Mouse (Mus musculus) spleen, adult 2 months (tissue): Measurements from ENCODE around the gene Chn2. TPM values are rescaled to one million over a fixed set of nuclear protein-coding genes. Genes with fewer than 3 reads are reported as not detected.

ENCODE experiments used
- DNase-seq, 2 experiments: peaks; one replicate each; pipeline versions ENCODE4 v3.0.0 to v3.0.0-alpha.2; 2012 to 2021; ENCODE audit warnings: low spot score in 2 of 2, low read depth in 1 of 2
- H3K27ac ChIP-seq: fragments of 200-500 bp; 2 replicates; pipeline ENCODE4 v1.5.1; 2012; ENCODE audit warnings: low read length, inconsistent platforms; ENCODE audit not compliant: insufficient read depth
- H3K27me3 ChIP-seq: fragments of 200-500 bp; 2 replicates; pipeline ENCODE4 v1.6.1; 2012; ENCODE audit warnings: mild to moderate bottlenecking, moderate library complexity, low read length, inconsistent platforms; ENCODE audit not compliant: control insufficient read depth, insufficient read depth
- H3K36me3 ChIP-seq: fragments of 200-500 bp; 2 replicates; pipeline ENCODE4 v1.6.1; 2012; ENCODE audit warnings: mild to moderate bottlenecking, low read length, inconsistent platforms; ENCODE audit not compliant: control insufficient read depth, insufficient read depth
- H3K4me1 ChIP-seq: fragments of 200-500 bp; 2 replicates; pipeline ENCODE4 v1.6.1; 2011; ENCODE audit warnings: inconsistent platforms; ENCODE audit not compliant: control insufficient read depth, insufficient read depth, insufficient read length
- H3K4me3 ChIP-seq: fragments of 200-500 bp; 2 replicates; pipeline ENCODE4 v1.5.1; 2011; ENCODE audit warnings: mild to moderate bottlenecking, inconsistent platforms; ENCODE audit not compliant: insufficient read depth, insufficient read length; ENCODE audit errors: extremely low read depth
- CTCF ChIP-seq: fragments of 200-500 bp; IDR thresholded peaks from 2 replicates; pipeline ENCODE4 v1.5.1; 2011; ENCODE audit warnings: mild to moderate bottlenecking, inconsistent platforms; ENCODE audit not compliant: insufficient read depth, insufficient read length, insufficient replicate concordance; ENCODE audit errors: extremely low read depth
- POLR2A ChIP-seq: fragments of 200-500 bp; IDR thresholded peaks from 2 replicates; pipeline ENCODE4 v1.6.1; 2011; ENCODE audit warnings: low read depth, low read length, inconsistent platforms
- WGBS: fragments of 180-500 bp; shearing (Covaris S2); methylation state at CpG from one replicate; pipeline ENCODE4 v1.1.7; 2018; 5-methylcytosine and 5-hydroxymethylcytosine counted together
- polyA plus RNA-seq: library from polyadenylated mRNA; depleted of rRNA; stranded (reverse); fragments of >200 nt; gene quantifications from 2 replicates; pipeline ENCODE4 v1.2.3, GENCODE M21; 2012

Gene Chn2
- polyA plus RNA-seq, 1 experiment = 8.4 TPM

- no peak for DNase-seq
- TF ChIP-seq CTCF = no peak
- TF ChIP-seq POLR2A = no peak
- H3K27ac ChIP-seq = no peak overlapping the region
- no peak overlapping the region for H3K4me3 ChIP-seq
- no peaks in the 10 kb centered on the region for H3K27me3 ChIP-seq
- no peaks in the 10 kb centered on the region; the same call in 1 of the 2 replicates for H3K4me1 ChIP-seq
- 87% methylated on average over 7 of the region's 7 CpGs for WGBS
- no peaks in the 10 kb centered on the region for H3K36me3 ChIP-seq
These were observed 11.8 kb downstream of the Chn2 start for GRCm38 (mm10) chr6:54051173-54051572.

- WGBS = 89% methylated on average over 7 of the region's 7 CpGs
- Histone ChIP-seq H3K4me3 (no peak overlapping the region), H3K27ac (no peak overlapping the region), H3K4me1 (no peaks in the 10 kb centered on the region; the same call in 1 of the 2 replicates), H3K36me3 (no peaks in the 10 kb centered on the region), H3K27me3 (no peaks in the 10 kb centered on the region)
- TF ChIP-seq POLR2A (no peak), CTCF (no peak)
- no peak for DNase-seq
These were observed 12.8 kb downstream of the Chn2 start for GRCm38 (mm10) chr6:54052124-54052523.

- no peaks in the 10 kb centered on the region for H3K36me3 ChIP-seq
- H3K27ac ChIP-seq = no peak overlapping the region
- no peak overlapping the region for H3K4me3 ChIP-seq
- H3K27me3 ChIP-seq = no peaks in the 10 kb centered on the region
- no peaks in the 10 kb centered on the region; the same call in 1 of the 2 replicates for H3K4me1 ChIP-seq
- 88% methylated on average over 1 of the region's 1 CpGs for WGBS
- TF ChIP-seq CTCF (no peak), POLR2A (no peak)
- DNase-seq = no peak
These were observed 13.3 kb downstream of the Chn2 start for GRCm38 (mm10) chr6:54052666-54053065.

DNA sequence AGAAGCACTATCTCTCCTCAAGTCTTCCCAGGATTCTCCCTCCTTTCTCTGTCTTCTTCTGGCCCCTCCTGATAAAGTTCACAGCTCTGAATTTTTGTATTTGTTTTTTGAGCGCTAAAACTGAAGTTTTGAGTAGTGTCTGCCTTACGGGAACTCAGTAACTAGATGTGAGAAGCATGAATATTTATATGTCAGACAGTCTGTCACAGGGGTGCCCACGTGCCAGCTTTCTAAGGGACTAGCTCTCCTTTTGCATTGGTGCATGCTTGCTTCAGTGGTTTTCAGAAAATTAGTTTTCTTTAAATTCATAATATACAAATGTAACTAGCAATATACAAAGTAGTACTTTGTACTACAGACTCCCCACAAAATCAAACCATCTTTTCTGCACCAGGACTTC lies 14.0 kb downstream of the Chn2 start:
- Histone ChIP-seq H3K27ac (no peak overlapping the region), H3K4me1 (no peaks in the 10 kb centered on the region; the same call in 1 of the 2 replicates), H3K36me3 (no peaks in the 10 kb centered on the region), H3K27me3 (no peaks in the 10 kb centered on the region), H3K4me3 (no peak overlapping the region)
- TF ChIP-seq CTCF = no peak
- no peak for TF ChIP-seq POLR2A
- no peak for DNase-seq
- WGBS = 88% methylated on average over 3 of the region's 3 CpGs

- Histone ChIP-seq H3K4me1 (no peaks in the 10 kb centered on the region; the same call in 1 of the 2 replicates), H3K27ac (no peak overlapping the region), H3K27me3 (no peaks in the 10 kb centered on the region), H3K4me3 (no peak overlapping the region), H3K36me3 (no peaks in the 10 kb centered on the region)
- TF ChIP-seq CTCF = no peak
- no peak for TF ChIP-seq POLR2A
- DNase-seq = no peak
- 94% methylated on average over 5 of the region's 5 CpGs for WGBS
These were observed 16.0 kb downstream of the Chn2 start for GRCm38 (mm10) chr6:54055387-54055786.

- no peak for TF ChIP-seq POLR2A
- no peak for TF ChIP-seq CTCF
- no peaks in the 10 kb centered on the region for H3K36me3 ChIP-seq
- no peak overlapping the region for H3K4me3 ChIP-seq
- no peaks in the 10 kb centered on the region; the same call in 1 of the 2 replicates for H3K4me1 ChIP-seq
- no peaks in the 10 kb centered on the region for H3K27me3 ChIP-seq
- 51% methylated on average over 18 of the region's 18 CpGs for WGBS
- no peak overlapping the region for H3K27ac ChIP-seq
- DNase-seq = no peak
These were observed 17.5 kb downstream of the Chn2 start for GRCm38 (mm10) chr6:54056548-54057532.

- 87% methylated on average over 10 of the region's 10 CpGs for WGBS
- Histone ChIP-seq H3K27ac (no peak overlapping the region), H3K36me3 (no peaks in the 10 kb centered on the region), H3K4me3 (no peak overlapping the region), H3K27me3 (no peaks in the 10 kb centered on the region), H3K4me1 (no peaks in the 10 kb centered on the region; the same call in 1 of the 2 replicates)
- TF ChIP-seq CTCF = no peak
- no peak for TF ChIP-seq POLR2A
- DNase-seq = no peak
These were observed 18.3 kb downstream of the Chn2 start for GRCm38 (mm10) chr6:54057661-54058060.
